ENCODE assay signal across 16 mouse cellular contexts in the genomic region with DNA sequence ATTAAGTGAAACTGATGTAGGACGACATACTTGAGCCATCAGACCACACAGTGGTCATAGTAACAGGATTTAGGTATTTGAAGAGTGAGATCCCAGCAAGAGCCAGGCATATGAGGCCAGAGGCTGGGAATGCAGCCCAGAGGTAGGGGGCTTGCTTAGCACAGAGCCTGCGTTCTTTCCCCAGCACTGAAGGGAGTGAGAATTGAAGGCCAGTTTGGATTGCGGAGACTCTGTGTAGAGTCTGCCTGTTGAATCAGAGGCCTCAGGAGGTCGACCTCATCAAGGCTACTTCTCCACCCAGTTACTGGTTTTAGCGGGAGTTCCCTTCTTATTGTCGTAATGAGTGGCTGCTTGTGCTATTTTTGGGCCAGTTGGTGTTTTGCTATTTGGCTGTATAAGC. TPM values are rescaled to one million over a fixed set of nuclear protein-coding genes. Genes with fewer than 3 reads are reported as not detected.
A peak's percentile ranks its signal among the peaks of the same experiment; 100 is the strongest.
DNase-seq lines count a peak whose midpoint lies in the region; ATAC-seq and TF ChIP-seq lines count a peak whose summit lies in the region.
"Had no signal": no experiment of that assay in that cellular context is flagged by ENCODE, and none has a peak within 500 bp of the region (broad histone marks: within the 10 kb centered on the region; RNA-seq: fewer than 3 reads in every experiment).

No protein-coding gene starts in this region.

- ATAC-seq in forebrain, postnatal 0 days = peak; percentile 29; the same call in 1 of the 2 replicates
- no peak for ATAC-seq in forebrain, embryonic 14.5 days
- 0 out of 2 replicates have a peak, but pooled peaks have one; percentile 37 for ATAC-seq in kidney, embryonic 16.5 days (ENCODE audit: low FRiP score, low TSS enrichment)
- no peak for ATAC-seq in megakaryocyte, adult 5-6 weeks (ENCODE audit: poor library complexity, severe bottlenecking)

- no peaks in the 10 kb centered on the region for H3K4me1 ChIP-seq in forebrain, postnatal 0 days (ENCODE audit: insufficient read depth)
- H3K4me1 ChIP-seq in forebrain, embryonic 14.5 days (ENCODE audit: control insufficient read depth, insufficient read depth, low read length) = no peaks in the 10 kb centered on the region
- peaks cover 20% of the 10 kb centered on the region for H3K4me1 ChIP-seq in kidney, embryonic 16.5 days (ENCODE audit: insufficient read depth, low read length)
- H3K4me1 ChIP-seq: hindbrain, embryonic 10.5 days had no signal

- TF ChIP-seq CTCF in forebrain, postnatal 0 days (IDR thresholded peaks at IDR 0.05; ENCODE audit: low read depth) = no peak

- H3K4me2 ChIP-seq in forebrain, postnatal 0 days (ENCODE audit: low read depth) = no peak overlapping the region
- H3K4me2 ChIP-seq in forebrain, embryonic 14.5 days (ENCODE audit: low read length) = no peak overlapping the region
- H3K4me2 ChIP-seq in kidney, embryonic 16.5 days (replicated peaks; ENCODE audit: low read depth, low read length) = no peak overlapping the region
- H3K4me2 ChIP-seq: kidney, embryonic 15.5 days; lung, embryonic 15.5 days had no signal

- H3K36me3 ChIP-seq in forebrain, postnatal 0 days (ENCODE audit: insufficient read depth) = no peaks in the 10 kb centered on the region
- peaks cover 30% of the 10 kb centered on the region for H3K36me3 ChIP-seq in forebrain, embryonic 14.5 days (ENCODE audit: control insufficient read depth, insufficient read depth, low read length)
- H3K36me3 ChIP-seq in kidney, embryonic 16.5 days (ENCODE audit: insufficient read depth, low read length) = peaks cover 10% of the 10 kb centered on the region; the same call in 1 of the 2 replicates

- 49% methylated on average over 6 of the region's 6 CpGs for WGBS in forebrain, postnatal 0 days
- whole genome bisulfite sequencing in forebrain, embryonic 14.5 days = 70% methylated on average over 6 of the region's 6 CpGs
- WGBS in kidney, embryonic 16.5 days = 68% methylated on average over 6 of the region's 6 CpGs

- no peak overlapping the region for H3K9ac ChIP-seq in forebrain, postnatal 0 days
- no peak overlapping the region for H3K9ac ChIP-seq in forebrain, embryonic 14.5 days (ENCODE audit: low read length)
- H3K9ac ChIP-seq in kidney, embryonic 16.5 days (replicated peaks; ENCODE audit: low read length) = no peak overlapping the region
- H3K9ac ChIP-seq: kidney, embryonic 15.5 days; lung, embryonic 15.5 days had no signal

- H3K27me3 ChIP-seq in forebrain, postnatal 0 days (ENCODE audit: insufficient read depth, low read length) = no peaks in the 10 kb centered on the region
- H3K27me3 ChIP-seq in forebrain, embryonic 14.5 days (replicated peaks; ENCODE audit: control insufficient read depth, insufficient read depth, low read length) = no peaks in the 10 kb centered on the region
- H3K27me3 ChIP-seq in kidney, embryonic 16.5 days (ENCODE audit: insufficient read depth, low read length) = no peaks in the 10 kb centered on the region
- H3K27me3 ChIP-seq: kidney, embryonic 15.5 days; lung, embryonic 15.5 days had no signal

- no peak overlapping the region for H3K27ac ChIP-seq in forebrain, postnatal 0 days (ENCODE audit: low read depth, low read length)
- H3K27ac ChIP-seq in forebrain, embryonic 14.5 days (ENCODE audit: low read depth, low read length) = no peak overlapping the region
- H3K27ac ChIP-seq in kidney, embryonic 16.5 days (ENCODE audit: low read length) = no peak overlapping the region
- H3K27ac ChIP-seq: hindbrain, embryonic 10.5 days; kidney, embryonic 15.5 days; lung, embryonic 15.5 days had no signal

- DNase-seq in forebrain, postnatal 0 days = no peak
- DNase-seq in forebrain, embryonic 14.5 days (ENCODE audit: low spot score) = no peak
- no peak for DNase-seq in kidney, postnatal 36 days
- DNase-seq in 3T3-L1 (ENCODE audit: low read depth, low spot score) (peak; percentile 48), NIH3T3 (ENCODE audit: low read depth) (peak; percentile 73)
- DNase-seq in cerebellum, postnatal 4 days (ENCODE audit: low spot score in 2 of 2) = no peak
- DNase-seq: adrenal gland, adult 2 months; cerebellum, adult 2 months; gastrocnemius, postnatal 10 days; right cerebral cortex, postnatal 14 days; thymus, adult 18-20 months had no signal

- no peaks in the 10 kb centered on the region for H3K9me3 ChIP-seq in forebrain, postnatal 0 days (ENCODE audit: low read length)
- no peaks in the 10 kb centered on the region for H3K9me3 ChIP-seq in forebrain, embryonic 14.5 days (replicated peaks; ENCODE audit: control insufficient read depth, low read length)
- H3K9me3 ChIP-seq in kidney, embryonic 16.5 days (ENCODE audit: low read length) = no peaks in the 10 kb centered on the region
- H3K9me3 ChIP-seq: hindbrain, embryonic 10.5 days; kidney, embryonic 15.5 days; lung, embryonic 15.5 days had no signal

- no peak overlapping the region for H3K4me3 ChIP-seq in forebrain, postnatal 0 days (ENCODE audit: low read depth, low read length)
- no peak overlapping the region for H3K4me3 ChIP-seq in forebrain, embryonic 14.5 days (ENCODE audit: low read depth, low read length)
- H3K4me3 ChIP-seq in kidney, embryonic 16.5 days (ENCODE audit: low read length) = no peak overlapping the region
- H3K4me3 ChIP-seq: hindbrain, embryonic 10.5 days; kidney, embryonic 15.5 days; lung, embryonic 15.5 days had no signal

RNA-seq across cellular contexts. Expression of a gene that starts 25.9 kb away (rescaled TPM):
- 89.0 and 102 TPM in 2 replicates for total RNA-seq in forebrain, postnatal 0 days (2014; rRNA removed)
- polyA plus RNA-seq in forebrain, postnatal 0 days (2015; fragmentation: Nextera tagmentation; extraction: Ambion mirVana) = 36.0 and 44.0 TPM in 2 replicates
- 58.8 and 63.3 TPM in 2 replicates for polyA plus RNA-seq in forebrain, embryonic 14.5 days (2014; fragmentation: Nextera tagmentation; extraction: Ambion mirVana)
- 13.4 and 15.1 TPM in 2 replicates for polyA plus RNA-seq in kidney, embryonic 16.5 days (2015; fragmentation: Nextera tagmentation; extraction: Ambion mirVana)
- total RNA-seq in megakaryocyte, adult 5-6 weeks (2015) = 44.0 and 52.2 TPM in 2 replicates
- 92.3 and 104 TPM in 2 replicates for total RNA-seq in megakaryocyte, adult 5-6 weeks (2017)

RNA-seq across cellular contexts. Expression of a gene that starts 35.5 kb away (rescaled TPM):
- total RNA-seq in forebrain, postnatal 0 days (2014; rRNA removed) = 8.7 TPM in 2 replicates
- 5.9 and 6.2 TPM in 2 replicates for polyA plus RNA-seq in forebrain, postnatal 0 days (2015; fragmentation: Nextera tagmentation; extraction: Ambion mirVana)
- 3.5 and 4.8 TPM in 2 replicates for polyA plus RNA-seq in forebrain, embryonic 14.5 days (2014; fragmentation: Nextera tagmentation; extraction: Ambion mirVana)
- polyA plus RNA-seq in kidney, embryonic 16.5 days (2015; fragmentation: Nextera tagmentation; extraction: Ambion mirVana) = 3.7 and 4.4 TPM in 2 replicates
- 0.21 and 0.89 TPM in 2 replicates for total RNA-seq in megakaryocyte, adult 5-6 weeks (2015)
- total RNA-seq in megakaryocyte, adult 5-6 weeks (2017) = 0.40 and 0.49 TPM in 2 replicates

RNA-seq across cellular contexts. Expression of a gene that starts 47.7 kb away (rescaled TPM):
- total RNA-seq in forebrain, postnatal 0 days (2014; rRNA removed) = 33.2 and 34.5 TPM in 2 replicates
- polyA plus RNA-seq in forebrain, postnatal 0 days (2015; fragmentation: Nextera tagmentation; extraction: Ambion mirVana) = 38.6 and 42.7 TPM in 2 replicates
- 42.4 and 46.2 TPM in 2 replicates for polyA plus RNA-seq in forebrain, embryonic 14.5 days (2014; fragmentation: Nextera tagmentation; extraction: Ambion mirVana)
- 13.5 and 13.6 TPM in 2 replicates for polyA plus RNA-seq in kidney, embryonic 16.5 days (2015; fragmentation: Nextera tagmentation; extraction: Ambion mirVana)
- total RNA-seq in megakaryocyte, adult 5-6 weeks (2015) = 7.4 and 9.8 TPM in 2 replicates
- total RNA-seq in megakaryocyte, adult 5-6 weeks (2017) = 7.7 and 11.0 TPM in 2 replicates

Comparison
In these comparisons a context has a peak if more than half of its experiments do, and no peak if none do; other contexts are left out.
1. ATAC-seq: peak in forebrain, postnatal 0 days (single experiment) and kidney, embryonic 16.5 days (single experiment); none in forebrain, embryonic 14.5 days (single experiment) and megakaryocyte, adult 5-6 weeks (single experiment).
2. DNase-seq: peak in 3T3-L1 (single experiment) and NIH3T3 (single experiment); none in forebrain, postnatal 0 days (single experiment), forebrain, embryonic 14.5 days (single experiment), kidney, postnatal 36 days (0 of 2) and cerebellum, postnatal 4 days (0 of 2).